Mouse (Mus musculus) adrenal gland, postnatal 36 days (tissue): ENCODE results near the gene Sox5. TPM values are rescaled to one million over a fixed set of nuclear protein-coding genes. Genes with fewer than 3 reads are reported as not detected.

Source experiments
- DNase-seq, 2 experiments: peaks; one replicate each; pipeline ENCODE4 v3.0.0; 2021; ENCODE audit warnings: mixed read lengths in 1 of 2
- long read RNA-seq, 2 experiments: library from polyadenylated mRNA; stranded (forward); transcript quantifications; one replicate each; pipeline ENCODE4 v2.0.0; 2021; ENCODE audit warnings: borderline sequencing depth in 2 of 2
- total RNA-seq, 2 experiments: library from RNA; stranded (reverse); gene quantifications; 2 replicates each; pipeline ENCODE4 v1.2.3; 2021

The Sox5 gene
- 10 to 100 TPM in 1 of 2 experiments, 1 to 10 TPM in 1; 9.5 to 29.2 TPM for total RNA-seq
- long read RNA-seq, experiment 1, full-length matches to known transcripts, result 1 of 1 reads
- long read RNA-seq, experiment 1, partial matches to known transcripts, result 0 of 1 reads
- long read RNA-seq, experiment 1, other reads (novel, unspliced or antisense), result 0 of 1 reads
- long read RNA-seq, experiment 2, partial matches to known transcripts, result 0 of 1 reads
- long read RNA-seq, experiment 2, other reads (novel, unspliced or antisense), result 1 of 1 reads

DNA sequence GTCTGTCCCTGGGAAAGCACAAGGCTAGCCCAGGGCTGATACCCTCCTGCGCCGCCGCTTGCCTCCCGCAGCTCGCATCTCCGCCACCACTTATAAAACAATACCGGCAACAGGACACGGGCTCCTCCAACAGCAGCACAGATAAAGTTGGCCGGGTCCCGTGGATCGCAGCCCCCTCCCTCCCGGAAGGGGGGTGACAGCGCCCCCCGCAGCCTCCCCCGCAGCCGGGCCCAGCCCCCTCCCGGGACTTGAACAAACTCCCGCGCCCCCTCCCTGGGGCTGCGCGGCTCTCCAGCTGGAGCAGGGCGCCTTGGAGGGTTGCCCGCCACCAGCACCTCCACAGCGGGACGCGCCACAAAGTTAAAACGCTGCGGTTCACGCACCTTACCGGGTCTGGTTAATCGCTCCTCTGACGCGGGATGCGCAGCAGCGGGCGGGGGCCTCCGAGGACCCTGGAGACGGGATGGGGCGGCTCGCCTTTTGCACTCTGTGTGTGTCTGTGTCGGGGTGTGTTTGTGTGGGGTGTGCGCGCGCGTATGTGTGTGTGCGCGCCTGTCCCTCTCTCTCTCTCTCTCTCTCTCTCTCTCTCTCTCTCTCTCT lies at the start of gene Sox5:
Gene Sox5 (minus strand): TSS at position 547 of the 600 bp plus-strand sequence.
- peak; percentile 65 to 81 for DNase-seq

DNA sequence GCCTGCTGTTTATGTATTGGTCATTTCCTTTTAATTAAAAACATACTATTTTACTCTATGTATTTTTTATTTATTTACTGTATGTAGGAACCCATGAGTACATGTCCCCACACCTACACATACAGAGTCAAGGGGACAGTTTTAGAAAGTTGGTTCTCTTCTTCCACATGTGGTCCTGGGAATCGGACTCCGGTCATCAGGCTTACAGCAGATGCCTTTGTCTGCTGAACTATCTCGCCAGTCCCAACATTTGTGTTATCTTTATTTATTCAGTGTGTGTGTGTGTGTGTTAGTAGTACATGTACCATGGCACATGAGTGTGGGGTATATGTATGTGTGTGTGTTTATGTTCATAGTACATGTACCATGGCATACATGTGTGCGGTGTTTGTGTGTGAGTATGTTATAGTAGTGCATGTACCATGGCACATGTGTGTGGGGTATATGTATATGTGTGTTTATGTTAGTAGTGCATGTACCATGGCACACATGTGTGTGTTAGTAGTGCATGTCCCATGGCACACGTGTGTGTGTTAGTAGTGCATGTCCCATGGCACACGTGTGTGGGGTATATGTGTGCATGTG lies 43.3 kb upstream of the Sox5 start:
- no peak for DNase-seq

DNA sequence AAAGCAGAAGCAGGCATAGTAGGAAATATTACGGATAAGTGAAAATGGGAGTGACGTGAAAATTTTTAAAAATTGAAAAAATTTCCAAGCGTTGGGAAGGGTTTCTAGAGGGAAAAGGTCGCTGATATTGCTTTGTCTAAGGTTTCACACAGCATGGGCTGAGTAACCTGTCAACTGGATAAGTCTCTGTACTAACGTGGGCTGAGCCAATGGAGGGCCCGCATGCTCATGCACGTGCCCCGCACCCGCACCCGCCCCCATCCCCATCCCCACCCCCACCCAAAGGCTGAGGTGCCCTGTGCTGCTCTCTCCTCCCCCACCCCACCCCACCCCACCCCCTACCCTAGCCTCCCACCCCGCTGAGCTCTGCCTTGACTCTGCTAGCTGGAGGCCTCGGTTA lies 42.4 kb upstream of the Sox5 start:
- DNase-seq, result no peak

DNA sequence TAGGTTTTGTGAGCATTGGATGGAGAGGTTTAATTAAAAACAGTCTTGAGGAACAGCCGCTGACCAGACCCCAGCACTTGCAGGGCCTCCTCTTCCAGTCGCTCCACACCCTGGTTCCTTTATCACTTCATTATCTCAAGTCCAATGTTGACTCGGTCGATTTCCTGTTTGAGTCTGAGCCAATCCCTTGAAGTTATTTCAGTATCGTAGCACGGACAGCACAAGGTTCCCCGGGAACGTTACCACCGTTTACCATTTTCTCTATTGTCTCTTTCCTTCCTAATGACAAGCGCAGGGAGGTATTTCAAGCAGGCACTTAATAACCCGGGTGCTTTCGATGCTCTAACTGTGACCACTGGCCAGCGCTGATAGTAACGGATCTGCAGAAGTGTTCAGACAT lies 40.8 kb upstream of the Sox5 start:
- no peak for DNase-seq

DNA sequence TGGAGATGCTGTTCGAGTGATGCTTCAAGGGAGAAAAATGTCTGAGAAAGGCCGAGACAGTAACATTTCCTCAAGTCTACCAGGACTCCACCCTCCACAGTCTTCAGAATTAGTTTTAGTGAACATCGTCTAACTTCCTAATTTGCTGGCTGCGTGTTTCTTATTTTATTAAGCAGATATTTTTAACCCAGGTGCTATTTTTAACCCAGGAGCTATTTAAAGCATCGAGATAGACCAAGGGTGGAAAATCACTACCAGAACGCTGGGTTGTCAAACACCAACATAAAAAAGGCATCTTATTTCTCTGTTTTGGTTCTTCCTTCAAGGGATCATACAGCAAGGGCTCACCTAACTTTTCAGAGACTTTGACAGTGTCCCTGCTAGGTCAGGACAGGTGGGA lies 39.2 kb upstream of the Sox5 start:
- DNase-seq, result no peak

DNA sequence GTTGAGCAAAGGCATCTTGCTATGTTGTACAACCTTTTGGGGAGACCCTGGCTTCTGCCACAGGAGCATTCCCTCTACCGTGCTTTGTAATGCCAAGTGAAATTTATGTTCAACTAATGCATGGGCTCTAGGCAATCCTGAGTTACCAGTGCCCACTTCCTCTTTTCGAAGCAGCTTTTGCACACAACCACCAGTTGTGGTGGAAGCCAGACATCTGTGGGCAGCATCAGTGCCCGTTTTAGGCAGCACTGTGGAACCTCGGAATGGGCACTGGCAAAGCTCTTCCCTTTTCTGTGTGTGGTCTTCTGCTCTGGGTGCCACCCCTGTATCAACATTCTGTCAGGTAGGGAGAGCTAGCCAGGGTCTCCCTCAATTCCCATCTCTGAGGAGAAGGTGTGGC lies 36.2 kb upstream of the Sox5 start:
- no peak for DNase-seq

DNA sequence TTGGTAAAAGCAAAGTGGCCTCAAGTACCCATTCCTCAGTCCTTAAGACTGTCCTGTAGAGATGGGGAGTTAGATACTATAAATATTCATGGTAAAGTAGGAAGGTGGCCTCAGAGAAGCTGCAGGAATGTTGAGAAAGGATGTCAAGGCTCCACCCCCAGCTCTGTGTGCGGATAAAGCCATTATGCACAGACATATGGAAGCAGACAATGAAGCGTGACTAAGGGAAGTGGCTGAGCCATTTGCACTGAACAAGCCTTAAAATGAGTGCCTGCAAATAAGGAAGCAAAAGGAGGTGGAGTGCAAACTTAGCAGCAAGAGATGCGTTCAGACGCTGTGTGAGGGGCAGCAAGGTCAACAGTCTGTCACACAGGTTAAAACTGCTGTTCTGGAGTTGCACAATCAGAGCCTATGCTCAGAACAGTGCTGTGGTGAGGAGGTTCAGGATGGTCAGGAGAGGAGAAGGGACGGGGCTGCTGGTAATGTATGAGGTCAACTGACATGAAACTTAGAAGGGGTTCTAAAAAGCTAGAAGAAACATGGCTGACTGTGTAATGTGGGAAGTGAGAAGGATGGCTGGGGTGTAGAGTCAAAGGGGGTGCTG lies 35.7 kb upstream of the Sox5 start:
- no peak for DNase-seq

DNA sequence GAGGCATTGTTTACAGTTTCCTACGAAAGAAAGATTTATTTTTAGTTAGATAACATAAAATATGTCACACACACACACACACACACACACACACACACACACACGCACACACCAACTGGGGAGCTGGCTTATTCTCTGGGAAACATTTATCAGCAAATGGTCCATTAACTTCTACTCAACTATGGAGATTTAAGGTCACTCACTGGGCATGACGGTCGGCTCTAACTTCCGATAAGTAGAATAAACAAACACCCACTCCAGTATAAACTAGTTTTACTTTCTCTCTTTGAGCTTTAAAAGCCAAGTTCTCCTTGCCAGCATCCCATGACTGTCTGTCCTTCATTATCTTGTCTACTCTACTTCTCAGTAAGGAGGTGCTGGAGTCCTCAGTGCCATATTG lies 33.8 kb upstream of the Sox5 start:
- no peak for DNase-seq

DNA sequence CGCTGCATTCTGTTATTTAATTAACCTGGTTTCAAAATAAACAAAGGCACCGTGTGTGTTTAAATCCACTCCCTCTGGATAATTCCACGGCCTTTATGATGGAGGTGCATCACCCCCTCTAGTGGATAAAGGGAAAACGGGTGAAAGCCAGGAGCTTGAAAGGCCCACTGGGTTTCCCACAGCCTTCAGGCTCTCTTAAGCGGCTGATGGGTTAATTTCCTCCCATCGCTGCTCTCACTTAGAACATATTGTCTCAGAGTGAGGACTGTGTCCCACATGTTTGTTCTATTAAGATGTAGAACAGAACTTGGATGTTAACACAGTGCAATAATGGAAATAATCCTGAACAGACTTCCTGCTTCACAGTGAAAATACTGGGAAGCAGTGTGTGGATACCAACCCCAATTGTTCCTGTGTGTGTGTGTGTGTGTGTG lies 33.2 kb upstream of the Sox5 start:
- DNase-seq, result peak; percentile 27 to 58

DNA sequence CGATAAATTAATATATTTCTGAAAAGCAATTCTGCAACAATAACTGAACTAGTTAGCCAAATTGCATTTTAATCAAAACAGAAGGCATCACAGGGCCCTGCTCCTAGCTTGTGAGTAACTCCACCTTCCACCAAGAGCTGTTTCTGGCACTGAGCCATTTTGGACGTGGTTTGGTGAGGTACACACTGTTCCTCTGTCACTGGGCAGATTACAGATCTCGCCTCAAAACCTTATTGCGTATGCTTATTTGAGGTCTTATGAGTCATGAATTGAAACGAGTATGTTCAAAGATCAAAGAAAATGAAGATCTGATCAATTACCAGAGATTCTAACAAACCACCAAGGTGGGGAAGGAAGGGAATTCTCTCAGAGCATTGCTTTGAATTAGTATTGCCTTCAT lies 22.5 kb upstream of the Sox5 start:
- peak; percentile 14 to 33 for DNase-seq

DNA sequence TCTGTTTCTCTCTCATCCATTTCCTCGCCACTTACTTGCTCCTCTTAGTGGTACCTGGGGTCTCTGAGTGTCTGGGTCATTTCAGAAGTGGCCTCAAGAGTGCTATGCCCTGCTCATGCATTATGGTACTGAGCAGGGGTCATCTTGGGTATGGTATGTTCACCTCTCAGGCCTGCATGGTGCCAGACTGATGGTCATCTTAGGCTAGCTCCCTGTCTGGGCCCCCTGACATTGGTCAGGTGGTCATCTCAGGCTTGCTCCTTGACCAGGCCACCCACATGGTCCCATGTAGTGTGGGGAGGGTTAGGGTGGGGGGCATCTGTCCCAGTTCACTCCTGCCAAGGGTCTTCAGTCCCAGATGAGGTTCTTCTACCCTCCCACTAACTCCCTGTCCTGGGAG lies 21.3 kb upstream of the Sox5 start:
- no peak for DNase-seq

DNA sequence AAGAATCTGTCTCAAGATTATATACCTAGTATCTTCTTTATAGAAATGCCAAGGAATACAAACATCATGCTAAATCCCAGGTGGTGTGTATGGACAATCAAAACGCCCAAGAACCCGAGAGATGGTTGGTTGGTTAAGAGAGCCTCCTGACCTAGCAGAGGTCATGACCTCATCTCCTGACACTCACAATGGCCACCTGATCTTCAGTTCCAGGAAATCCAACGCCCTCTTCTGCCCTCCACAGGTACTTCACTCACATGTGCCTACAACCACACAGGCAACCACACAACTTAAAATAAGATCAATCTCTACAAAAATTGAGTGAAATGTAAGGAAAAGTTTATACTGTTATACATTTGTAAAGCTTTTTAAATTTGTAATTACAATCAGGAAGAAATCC lies 12.6 kb upstream of the Sox5 start:
- DNase-seq, result no peak

DNA sequence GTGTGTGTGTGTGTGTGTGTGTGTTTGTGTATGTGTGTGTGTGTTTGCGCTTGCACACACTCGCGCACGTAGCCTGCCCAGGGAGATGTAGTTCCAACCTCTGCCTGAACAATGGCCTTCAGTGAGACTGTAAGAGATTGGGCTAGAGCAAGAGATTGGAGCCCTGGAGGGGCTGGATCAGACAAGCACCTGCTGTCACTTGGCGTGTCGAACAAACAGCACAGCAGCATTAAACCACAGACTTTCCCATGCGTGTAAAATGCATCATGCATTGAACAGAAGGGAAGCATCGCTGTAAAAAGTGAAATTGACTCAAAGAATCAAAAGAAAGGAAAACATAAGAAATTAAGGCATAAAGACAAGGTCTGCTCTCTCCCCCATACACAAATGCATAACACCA lies 11.1 kb upstream of the Sox5 start:
- no peak for DNase-seq

DNA sequence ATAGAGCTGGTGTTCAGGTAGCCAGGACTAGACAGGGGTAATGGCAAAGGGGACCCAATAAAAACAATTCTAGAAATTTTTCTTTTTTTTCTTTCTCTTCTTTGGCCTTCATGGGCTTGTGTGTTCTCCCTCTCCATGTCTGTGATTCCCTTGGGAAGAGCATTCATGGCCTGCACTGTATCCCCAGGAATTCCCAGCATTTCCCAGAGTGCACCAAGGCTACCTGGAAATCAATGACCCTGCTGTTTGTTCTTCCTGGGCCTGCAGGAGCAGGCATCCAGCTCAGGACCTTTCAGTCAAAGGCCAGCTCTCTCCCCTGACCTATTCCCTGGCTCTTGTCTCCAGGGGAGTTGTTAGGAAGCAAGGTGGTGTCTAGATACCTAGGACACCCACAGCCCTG lies 1.5 kb upstream of the Sox5 start:
- DNase-seq, result no peak

DNA sequence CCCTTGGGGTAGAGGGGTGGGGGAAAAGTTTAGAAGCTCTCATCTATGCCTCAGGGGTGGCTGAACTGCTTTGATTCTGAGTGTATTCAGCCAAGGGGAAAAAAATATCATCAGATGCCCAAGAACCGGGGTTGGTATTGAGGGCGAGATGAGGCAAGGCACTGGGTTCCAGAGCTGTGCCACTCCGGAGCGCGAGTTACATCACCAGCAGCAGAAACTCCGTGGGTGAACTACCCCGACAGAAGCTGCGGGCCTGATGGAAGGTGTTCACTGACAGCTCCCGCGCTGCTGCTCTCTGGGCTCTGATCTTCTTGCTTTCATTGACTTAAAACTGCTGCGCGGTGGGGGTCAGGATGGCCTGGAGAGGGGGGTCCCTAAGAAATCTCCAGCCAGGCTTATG lies 1.1 kb upstream of the Sox5 start:
- DNase-seq, result peak; percentile 22 to 37

DNA sequence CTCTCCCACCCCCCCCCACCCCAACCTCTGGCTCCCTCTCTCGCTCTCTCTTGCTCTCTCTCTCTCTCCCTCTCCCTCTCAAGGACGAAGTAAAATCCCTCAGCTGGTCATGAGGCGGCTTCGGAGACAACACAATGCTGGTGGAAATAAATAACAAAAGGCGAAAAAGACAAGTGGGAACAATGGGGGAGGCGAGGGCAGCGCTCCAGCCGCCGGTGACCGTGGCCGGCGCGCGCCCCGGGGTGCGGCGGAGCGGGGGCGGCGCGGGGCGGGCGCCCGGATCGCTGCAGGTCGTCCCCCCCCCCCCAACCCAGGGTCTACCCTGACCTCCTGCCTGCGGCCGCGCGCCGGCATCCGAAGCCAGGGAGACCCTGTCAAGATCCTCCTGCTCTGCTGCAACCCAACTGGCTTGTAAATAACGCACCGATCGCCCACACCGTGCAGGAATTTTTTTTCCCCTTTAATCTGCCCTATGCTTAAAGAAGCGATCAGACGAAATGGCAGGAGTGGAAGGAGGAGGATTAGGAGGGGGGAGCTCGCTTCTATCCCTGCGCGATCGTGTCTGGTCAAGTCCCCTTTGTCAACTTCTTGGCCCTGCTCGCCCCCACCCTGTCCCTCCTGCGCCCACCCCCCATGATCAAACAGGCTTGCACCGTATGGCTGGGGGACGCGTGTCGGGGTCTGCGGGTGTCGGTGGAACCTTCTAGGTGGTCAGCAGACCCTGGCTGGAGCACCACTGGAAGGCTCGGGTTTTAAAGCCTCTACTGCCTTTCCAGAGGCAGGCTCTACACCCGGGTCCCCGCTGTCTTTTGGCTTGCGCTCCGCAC lies 467 bp upstream of the Sox5 start:
- peak; percentile 34 to 56 for DNase-seq

DNA sequence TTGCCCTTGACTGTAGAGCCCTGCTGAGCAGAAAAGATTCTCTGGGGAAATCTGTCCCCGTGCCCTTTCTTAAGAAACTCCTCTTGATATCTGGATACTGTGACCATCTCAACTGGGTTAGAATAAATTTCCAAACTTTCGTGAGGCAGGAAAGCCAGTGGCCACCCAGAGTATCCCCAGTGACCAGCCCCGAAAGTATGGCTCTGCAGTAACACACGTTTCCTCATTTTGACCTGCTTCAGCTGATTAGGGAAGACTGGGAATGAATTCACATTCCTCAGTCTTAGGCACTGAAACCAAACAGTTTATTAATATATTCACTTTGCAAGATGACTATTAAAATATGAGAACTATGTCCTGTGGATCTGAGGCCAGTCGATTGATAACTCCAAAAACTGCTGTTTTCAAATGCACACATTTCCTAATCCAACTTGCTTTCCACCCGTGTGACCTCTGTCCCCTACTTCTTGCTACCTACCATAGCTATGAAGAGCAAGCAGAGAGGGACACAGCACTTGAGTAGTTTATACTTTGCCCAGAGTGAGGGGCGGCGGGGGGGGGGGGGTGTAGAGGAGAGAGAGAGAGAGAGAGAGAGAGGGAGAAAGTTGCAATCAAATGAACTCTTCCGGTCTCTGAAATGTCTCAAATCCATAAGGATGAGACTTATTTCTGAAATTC lies 1.0 kb downstream of the Sox5 start:
- DNase-seq, result peak; percentile 10 to 26

DNA sequence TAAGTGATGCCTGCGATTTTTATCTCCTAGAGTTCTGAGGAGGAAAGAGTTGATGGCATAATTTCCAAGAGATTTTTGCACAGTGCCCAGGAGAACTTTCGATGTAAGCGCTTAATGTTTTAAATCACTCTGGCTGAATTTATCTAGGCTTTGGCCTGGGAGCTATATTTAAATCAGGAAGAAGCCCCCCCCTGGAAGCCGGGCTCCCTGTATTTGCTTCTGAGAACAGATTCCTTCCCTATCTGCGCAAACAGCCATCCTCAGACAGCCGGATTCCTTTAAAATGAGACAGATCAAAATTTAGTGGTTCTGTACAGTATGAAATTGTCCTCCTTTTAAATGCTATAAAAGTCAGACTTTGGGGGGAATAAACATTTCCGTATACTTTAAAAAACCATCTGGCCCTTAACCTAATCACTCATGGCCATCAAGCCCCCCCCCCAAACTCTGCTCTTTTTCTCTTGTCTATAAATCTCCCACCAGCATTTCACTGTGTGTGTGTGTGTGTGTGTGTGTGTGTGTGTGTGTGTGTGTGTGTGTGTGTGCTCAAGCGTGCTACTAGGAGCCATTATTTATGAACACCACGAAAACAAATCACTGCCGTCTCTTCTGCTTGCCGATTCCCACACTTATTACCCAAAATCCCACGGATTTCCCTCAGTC lies 1.7 kb downstream of the Sox5 start:
- DNase-seq, result peak in 1 of 2 experiments; percentile 11

DNA sequence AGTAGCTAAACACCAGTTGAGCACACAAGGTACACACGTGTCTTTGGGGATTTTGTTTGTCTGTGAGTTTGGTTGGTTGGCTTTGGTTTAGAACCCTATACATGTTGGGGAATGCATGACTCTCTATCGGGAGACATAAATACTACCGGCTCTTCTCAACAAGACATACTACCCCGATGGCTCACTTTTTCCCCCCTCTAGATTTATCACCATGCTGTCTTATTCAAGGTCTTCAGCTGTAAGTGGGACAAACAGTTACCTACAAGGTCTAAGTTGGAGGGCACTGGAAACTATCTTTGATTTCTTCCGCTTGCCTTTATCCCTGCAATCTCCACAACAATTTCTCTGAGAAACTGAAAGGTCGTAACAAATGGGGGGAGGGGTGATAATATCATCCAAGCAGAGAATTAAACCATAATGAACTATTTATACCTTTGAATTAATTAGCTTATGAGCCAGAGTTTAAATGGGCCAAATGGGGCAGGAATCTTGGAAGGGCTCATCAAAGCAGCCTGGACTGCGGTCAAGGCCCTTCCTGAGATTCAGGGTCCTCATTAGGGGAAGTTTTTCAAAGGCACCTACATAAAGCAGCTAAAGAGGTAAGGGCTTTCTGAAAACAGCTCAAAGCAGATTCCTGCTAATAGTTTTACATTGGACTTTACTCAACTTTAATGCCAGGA lies 4.3 kb downstream of the Sox5 start:
- DNase-seq, result no peak

DNA sequence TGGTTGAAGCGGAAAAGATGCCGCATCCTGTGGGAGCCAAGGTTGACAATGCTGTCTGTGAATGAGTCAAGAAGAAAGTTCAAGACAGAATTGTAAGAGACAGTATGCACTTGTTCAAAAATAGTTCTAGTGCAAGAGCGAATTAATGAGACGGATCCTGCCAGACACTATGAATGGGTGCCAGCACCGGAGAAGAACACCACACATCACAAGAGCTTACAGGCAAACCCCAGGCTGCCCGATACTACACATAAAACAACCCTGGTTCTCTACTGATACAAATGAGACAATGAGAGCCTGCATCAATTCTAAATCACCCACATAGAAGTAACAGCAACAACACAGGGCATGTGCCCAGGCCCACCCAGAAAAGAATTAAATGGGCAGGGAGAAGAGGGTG lies 8.0 kb downstream of the Sox5 start:
- DNase-seq, result no peak

DNA sequence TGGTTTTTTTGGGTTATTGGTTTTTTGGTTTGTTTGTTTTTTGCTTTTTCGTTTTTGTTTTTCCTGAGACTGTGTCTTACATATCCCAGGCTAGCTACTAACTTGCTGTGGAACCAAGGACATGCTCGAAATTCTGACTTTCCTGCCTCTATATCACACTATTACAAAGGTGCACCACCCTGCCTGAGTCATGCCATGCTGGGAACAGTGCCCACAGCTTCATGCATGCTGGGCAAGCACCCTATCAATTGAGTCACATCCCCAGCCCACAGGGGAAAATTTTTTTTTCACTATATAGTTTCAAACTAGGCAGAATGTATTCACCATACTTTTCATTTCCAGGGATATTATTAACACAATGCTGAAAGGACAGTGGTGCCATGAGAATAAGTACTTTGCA lies 8.8 kb downstream of the Sox5 start:
- DNase-seq, result peak; percentile 82 to 83
